Mouse (Mus musculus): ENCODE measurements around the gene Zbtb43.
A peak's percentile ranks its signal among the peaks of the same experiment; 100 is the strongest.

Gene Zbtb43

GRCm38 (mm10) chr2:33454816-33455215 lies 13.5 kb downstream of the Zbtb43 start:
- DNase-seq (ENCODE audit: low read depth, low spot score): no peak

GRCm38 (mm10) chr2:33453476-33453875 lies 14.9 kb downstream of the Zbtb43 start:
- no peak for DNase-seq (ENCODE audit: low read depth, low spot score)

DNA sequence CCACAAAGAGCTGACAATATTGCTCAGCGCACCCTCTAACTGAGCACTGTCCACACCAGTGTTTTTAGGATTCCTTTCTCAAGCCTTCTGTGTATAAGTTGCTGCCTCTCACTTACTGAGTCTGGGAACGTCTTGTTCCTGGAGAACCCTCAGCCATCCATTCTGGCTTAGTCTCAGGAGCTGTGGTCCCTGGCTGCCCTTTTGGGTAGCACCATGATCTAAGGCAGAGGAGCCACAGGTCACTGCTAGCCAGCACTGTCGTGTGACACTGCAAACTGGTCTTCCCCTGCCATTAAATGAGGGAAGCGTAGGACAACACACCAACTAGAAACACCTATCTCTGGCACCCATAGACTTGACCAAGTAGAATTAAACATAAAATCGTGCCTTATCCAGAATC lies 15.6 kb downstream of the Zbtb43 start:
- no peak for DNase-seq (ENCODE audit: low read depth, low spot score)

DNA sequence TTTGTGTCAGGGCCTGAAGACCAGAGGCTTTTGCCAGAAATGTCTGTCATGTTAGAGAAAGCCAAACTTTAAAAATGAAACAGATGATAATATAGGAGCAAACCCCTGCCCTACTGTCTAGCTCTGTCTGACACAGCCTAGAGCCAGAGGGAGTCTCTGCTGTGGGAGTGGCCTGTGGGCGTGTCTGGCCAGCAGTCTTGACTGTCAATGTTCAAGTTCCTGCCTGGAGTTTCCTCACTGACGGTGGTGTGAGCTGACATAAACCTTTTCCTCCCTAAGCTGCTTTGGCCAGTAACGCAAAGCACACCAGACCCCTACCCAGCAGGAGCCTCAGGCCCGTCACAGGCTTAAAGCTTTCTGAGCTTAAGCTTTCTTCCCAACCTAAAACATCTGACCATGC lies 16.2 kb downstream of the Zbtb43 start:
- no peak for DNase-seq (ENCODE audit: low read depth, low spot score)

DNA sequence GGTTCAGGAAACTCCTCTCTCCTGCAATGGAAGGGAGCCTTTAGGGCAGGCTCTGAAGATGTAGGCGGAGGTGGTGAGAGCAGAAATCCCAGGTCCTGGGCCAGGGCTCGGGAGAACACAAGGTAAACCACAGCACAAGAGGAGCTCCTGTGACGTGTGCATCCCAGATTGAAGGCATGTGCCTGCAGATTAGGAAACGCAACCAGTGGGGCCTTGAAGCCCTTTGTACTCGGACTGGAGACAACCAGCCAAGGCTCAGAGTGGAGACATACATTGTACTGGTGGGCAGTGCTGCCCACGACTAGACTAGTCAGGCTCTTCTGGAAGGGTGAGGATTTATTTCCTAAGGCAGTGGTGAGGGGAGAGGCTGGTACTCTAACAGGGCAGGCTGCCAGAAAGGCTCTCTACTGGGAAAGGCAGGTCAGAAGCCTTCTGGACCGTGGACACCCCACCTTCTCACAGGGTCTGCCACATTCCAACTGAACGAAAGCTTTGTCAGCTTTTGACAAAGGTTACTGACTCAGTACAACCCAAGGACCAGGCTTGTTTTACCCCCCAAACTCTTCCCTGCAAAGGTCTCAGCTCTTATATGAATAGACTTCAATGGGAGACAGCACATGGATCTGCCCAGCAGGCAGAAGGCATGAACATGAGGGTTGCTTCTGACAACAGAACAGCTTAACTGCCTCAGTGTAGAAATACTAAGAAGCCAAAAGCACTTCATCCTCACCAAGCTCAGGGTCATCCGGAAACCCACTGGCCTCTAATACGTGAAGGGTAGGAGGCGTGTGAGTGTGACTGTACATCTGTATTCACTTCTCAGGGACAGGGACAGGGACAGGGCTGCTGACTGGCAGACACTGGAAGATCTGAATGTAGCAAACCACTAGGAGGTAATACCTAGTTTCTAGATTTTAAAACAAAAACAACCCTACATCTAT lies 17.1 kb downstream of the Zbtb43 start:
- DNase-seq (ENCODE audit: low read depth, low spot score): no peak

GRCm38 (mm10) chr2:33449119-33449873 lies 19.1 kb downstream of the Zbtb43 start:
- no peak for DNase-seq (ENCODE audit: low read depth, low spot score)

DNA sequence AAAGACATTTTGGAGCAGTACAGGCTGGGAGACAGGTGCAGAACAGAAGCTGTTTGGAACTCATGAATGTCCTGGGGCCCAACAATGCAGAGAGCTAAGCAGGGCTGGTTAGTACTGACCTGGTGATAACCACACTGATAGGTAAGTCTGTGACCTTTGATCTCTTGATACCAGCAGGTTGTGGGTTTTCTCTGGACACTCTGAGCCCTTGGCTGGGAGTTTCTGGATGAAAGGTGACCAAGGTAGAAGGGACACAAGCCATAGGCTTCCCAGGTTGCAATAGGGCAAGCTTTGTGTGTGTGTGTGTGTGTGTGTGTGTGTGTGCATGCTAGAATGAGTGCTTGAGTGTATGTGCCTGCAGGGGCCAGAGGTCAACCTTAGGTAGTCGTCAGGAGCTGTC lies 21.6 kb downstream of the Zbtb43 start:
- no peak for DNase-seq (ENCODE audit: low read depth, low spot score)

DNA sequence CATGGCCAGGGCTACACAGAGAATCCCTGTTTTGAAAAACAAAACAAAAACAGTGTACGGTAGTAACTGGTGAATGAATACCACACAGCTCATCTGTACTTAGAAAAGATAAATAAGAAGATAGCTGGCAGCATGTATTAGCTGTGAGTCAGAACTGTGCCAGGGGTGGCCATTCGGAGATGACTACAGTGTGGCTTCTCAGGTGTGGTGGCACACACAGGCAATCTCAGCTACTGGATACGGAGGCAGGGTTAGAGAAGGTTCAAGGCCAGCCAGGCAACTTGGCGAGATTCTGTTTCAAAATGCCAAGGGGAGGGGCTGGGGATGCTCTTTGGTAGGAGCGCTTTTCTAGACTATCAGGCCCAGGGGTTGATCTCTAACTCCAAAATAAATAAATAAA lies 22.6 kb downstream of the Zbtb43 start:
- DNase-seq (ENCODE audit: low read depth, low spot score): no peak

DNA sequence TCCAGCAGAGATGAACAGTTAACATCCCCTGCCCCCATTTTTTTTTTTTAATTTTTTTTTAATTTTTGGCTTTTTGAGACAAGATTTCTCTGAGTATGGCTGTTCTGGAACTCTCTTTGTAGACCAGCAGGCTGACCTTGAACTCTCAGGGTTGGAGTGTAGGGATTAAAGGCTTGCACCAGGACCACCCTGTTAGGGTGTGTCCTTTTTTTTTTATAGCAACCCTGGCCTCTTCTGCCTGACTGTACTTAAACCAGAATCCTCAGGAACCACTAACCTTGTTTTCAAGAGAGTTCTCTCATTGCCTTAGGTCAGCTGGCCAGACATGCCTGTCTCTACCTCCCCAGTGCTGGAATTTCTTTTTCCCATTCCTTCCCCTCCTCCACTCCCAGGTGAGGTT lies 23.5 kb downstream of the Zbtb43 start:
- no peak for DNase-seq (ENCODE audit: low read depth, low spot score)

GRCm38 (mm10) chr2:33444358-33444757 lies 24.0 kb downstream of the Zbtb43 start:
- no peak for DNase-seq (ENCODE audit: low read depth, low spot score)

- DNase-seq (ENCODE audit: low read depth, low spot score): no peak
Observed at GRCm38 (mm10) chr2:33442701-33443100, 25.7 kb downstream of the Zbtb43 start.

DNA sequence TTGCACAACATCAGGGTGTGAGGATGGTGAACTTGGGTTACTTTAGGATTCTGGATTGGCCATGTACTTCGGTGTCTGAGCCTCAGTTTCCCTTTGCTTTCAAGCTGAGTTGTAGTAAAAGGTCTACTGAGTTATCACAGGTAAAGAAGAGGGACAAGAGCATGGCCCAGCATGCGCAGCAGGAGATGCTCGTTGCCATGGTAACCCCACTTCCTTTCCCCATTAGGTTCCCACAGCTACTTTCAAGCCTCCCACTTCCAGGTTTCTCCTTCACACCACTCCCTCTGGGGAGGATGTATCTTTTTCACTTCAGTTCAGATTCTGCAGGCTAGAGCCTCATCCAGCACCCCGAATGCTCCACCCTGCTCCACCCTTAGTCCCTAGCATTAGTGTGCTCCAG lies 27.5 kb downstream of the Zbtb43 start:
- peak; percentile 38 for DNase-seq (ENCODE audit: low read depth, low spot score)

DNA sequence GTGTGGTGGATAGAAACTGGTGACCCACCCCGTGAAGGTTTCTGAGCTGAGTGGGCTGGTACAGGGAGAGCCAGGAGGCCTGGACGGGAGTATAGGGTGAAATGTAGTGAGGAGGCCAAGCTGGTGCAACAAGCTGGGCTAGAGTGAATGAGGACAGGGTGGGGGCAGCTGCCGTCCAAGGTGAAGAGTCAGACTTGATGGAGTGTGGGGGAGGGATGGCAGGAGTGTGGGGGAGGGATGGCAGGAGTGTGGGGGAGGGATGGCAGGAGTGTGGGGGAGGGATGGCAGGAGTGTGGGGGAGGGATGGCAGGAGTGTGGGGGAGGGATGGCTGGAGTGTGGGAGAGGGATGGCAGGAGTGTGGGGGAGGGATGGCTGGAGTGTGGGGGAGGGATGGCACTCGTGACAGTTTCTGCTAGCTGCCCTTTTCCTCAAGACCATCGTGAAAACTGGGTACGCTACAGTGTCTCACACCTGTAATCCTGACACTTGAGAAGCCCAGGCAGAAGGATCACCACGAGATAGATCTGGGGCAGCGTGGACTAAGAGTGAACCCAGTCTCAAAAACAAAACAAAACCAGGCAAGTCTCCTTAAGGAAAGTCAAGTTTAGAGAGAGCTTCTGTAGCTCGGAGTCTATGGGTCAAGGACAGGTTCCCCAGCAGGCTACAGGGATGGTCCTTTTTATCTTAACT lies 28.2 kb downstream of the Zbtb43 start:
- no peak for DNase-seq (ENCODE audit: low read depth, low spot score)

GRCm38 (mm10) chr2:33439471-33439881 lies 28.9 kb downstream of the Zbtb43 start:
- DNase-seq (ENCODE audit: low read depth, low spot score): no peak

DNA sequence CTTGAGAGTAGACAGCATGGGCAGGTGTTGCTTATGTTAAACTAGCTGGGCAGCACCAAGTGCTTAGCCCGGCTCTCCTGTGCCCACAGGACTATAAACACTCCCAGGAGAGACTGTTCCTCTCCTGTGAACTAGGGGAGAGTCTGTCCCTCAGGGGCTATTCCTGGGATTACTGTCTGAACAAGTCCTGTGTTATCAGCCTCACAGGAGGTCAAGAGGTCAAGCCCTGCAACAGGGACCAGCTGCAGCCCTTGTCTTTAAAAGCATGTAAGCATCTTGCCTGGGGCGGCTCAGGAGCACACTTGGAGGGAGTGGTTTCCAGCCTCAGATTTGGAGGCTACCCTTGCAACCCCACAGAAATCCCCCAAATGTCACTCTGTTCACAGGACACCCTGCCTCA lies 30.0 kb downstream of the Zbtb43 start:
- peak; percentile 68 for DNase-seq (ENCODE audit: low read depth, low spot score)

- DNase-seq (ENCODE audit: low read depth, low spot score): no peak
Observed at GRCm38 (mm10) chr2:33437184-33437583, 31.2 kb downstream of the Zbtb43 start.

- peak; percentile 46 for DNase-seq (ENCODE audit: low read depth, low spot score)
Observed at GRCm38 (mm10) chr2:33436035-33436580, 32.3 kb downstream of the Zbtb43 start.

DNA sequence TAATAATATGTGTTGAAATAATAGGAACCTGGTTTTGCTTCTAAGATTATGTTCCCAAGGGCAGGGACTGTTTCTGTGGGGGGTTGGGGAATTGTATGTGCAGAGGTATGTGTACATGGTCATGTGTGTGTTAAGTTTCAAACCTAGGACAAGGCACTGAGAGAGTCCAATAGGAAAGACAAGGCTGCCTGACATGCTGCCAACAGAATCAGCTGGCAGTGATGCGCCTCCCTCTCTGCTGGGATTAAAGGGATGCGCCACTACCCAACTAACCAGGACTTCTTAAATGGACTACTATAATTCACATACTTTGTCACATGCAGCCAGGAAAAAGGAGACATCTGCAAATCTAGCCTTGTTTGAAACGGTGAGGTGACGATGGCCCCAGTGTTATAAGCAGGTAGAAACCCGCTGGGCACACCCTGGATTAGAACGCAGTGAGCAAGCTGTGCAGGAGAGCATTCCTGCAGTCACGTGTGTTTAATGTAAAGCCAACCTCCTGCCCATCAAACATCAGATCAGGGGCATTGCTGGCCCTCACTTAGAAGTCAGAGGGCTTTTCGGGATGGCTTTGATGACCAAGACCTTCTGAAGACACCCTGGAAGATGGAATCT lies 33.2 kb downstream of the Zbtb43 start:
- DNase-seq (ENCODE audit: low read depth, low spot score): no peak

DNA sequence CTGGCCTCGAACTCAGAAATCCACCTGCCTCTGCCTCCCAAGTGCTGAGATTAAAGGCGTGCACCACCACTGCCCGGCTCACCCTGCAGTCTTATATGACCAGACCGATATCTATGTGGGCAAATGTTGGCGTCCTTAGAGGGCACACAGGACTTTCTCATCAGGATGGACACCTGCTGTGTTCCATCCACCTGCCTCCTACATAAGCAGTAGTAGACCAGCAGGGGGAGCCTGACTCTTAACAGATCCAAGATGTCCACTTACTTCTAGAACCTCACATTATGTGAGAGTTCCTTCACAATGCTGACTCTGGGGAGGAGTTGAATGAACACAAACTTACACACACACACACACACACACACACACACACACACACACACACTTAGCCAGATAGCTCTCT lies 35.5 kb downstream of the Zbtb43 start:
- DNase-seq (ENCODE audit: low read depth, low spot score): peak; percentile 66

DNA sequence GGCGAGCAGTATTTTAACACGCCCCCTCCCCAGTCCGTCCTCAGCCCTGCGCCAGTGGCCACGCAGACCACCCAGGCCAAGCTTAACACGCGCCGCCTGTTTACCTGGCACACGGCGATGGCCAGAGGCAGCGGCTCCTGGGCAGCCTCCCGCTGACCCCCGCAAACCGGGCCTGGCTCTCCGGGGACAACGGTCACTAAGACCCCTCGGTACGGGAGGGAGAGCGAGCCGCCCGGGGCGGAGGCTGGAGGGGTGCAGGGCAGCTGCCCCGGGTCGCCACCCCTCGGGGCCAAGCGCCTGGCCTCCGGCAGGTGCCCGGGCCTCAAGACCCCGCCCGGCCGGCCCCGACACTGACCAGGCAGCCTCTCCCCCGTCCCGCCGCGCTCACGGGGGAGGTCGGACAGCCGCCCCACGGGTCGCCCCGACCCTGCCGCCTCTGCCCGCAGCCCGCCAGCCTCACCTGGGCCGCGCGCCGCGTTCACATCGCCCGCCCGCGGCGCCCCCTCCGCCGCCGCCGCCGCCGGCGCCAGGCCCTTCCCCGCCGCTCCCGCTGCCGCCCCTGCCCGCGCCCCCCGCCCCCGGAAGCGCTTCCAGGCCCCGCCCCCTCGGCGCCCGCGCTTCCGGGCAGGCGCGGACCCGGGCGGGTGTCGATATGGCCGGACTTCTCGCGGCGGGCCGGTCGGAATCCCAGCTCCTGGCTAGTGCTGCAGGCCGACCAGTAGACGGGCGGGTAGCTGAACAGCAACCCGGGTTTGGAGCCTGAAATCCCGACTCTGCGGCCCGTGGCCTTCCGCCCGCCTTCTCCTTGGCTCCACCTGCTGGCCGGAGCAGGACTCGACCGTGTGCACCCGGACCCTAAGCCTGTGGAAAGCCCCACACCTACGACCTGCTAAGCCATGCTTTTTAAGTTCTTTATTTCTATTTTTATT lies 37.3 kb downstream of the Zbtb43 start, which contains the start of gene Zbtb34:
Zbtb34 (minus strand) TSS at position 554 of the 929 bp plus-strand sequence.
- DNase-seq (ENCODE audit: low read depth, low spot score): peak; percentile 61
